Mouse (Mus musculus) heart, adult 2 months (tissue): ENCODE results near the gene Abhd2.

Experiments
- CTCF ChIP-seq: fragments of 200-600 bp; IDR thresholded peaks from 2 replicates; pipeline ENCODE4 v1.8.1; 2022; ENCODE audit warnings: antibody characterized with exemption, mild to moderate bottlenecking, moderate library complexity
- EP300 ChIP-seq: fragments of 200-500 bp; IDR thresholded peaks from 2 replicates; pipeline ENCODE4 v1.6.1; 2011; ENCODE audit warnings: low read depth, low read length, control low read depth; ENCODE audit not compliant: insufficient read depth
- POLR2A ChIP-seq: fragments of 200-500 bp; IDR thresholded peaks from 2 replicates; pipeline ENCODE4 v1.6.1; 2011; ENCODE audit warnings: mild to moderate bottlenecking, low read depth, low read length, control low read depth; ENCODE audit not compliant: insufficient read depth

DNA sequence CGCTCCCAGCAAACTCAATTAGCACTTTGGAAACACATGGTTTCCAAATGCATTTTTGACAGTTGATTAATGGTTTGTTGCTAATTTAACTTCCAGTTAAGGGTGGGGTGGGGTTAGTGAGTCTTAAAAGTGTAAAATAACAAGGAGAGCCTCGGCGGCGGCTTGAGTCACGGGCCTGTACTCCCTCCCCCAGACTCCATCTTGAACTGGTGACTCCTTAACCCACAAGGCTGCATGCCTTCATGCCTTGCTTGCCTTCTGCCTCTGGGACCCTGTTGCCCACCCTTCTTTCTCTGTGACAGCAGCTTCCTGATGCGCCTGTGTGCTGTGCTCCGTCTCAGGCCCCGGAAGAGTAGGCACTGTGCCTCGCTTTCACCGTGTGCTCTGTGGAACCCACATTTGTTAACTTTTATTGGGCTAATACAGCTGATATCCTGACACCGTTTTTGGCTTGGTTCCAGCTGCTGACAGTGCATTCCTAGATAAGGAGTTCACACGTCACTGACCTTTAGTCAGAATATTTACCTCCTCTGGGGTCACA is 40.6 kb downstream of the Abhd2 start:
- TF ChIP-seq CTCF: no peak
- TF ChIP-seq POLR2A: no peak
- TF ChIP-seq EP300: no peak
